Mouse (Mus musculus): ENCODE measurements around the gene Ldb3.

DNA sequence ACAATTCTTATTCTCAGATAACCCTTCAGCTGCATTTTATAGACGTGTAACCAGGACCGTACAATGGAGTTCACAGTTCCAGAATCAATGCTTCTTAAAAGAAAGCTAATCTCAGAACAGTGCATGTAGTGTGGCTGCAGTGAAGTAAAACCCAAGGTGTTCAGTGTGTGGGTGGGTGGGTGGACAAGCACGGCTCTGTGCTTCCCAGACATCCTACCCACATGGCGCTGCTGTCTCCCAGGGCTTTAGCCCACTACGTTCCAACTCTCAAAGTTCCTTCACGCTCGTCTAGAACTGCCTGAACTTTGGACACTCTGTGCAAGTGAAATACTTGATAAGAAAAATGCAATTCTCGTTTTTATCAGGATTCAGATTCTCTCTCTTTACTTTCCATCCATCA, 65.8 kb downstream of the Ldb3 start, which contains the start of gene 9230112D13Rik:
- TF ChIP-seq CTCF (IDR thresholded peaks at IDR 0.05; ENCODE audit: borderline replicate concordance, extremely low read depth, insufficient read depth, insufficient read length) (no peak), POLR2A (IDR thresholded peaks at IDR 0.05; ENCODE audit: borderline replicate concordance, extremely low read depth, insufficient read depth, insufficient read length, poor library complexity, severe bottlenecking) (no peak)

All from brain, embryonic 14.5 days (tissue).